Mouse (Mus musculus): ENCODE data around the gene Btbd9.

Btbd9 gene

GRCm38 (mm10) chr17:30549899-30550773 lies 26.2 kb downstream of the Btbd9 start:
- POLR2A ChIA-PET, result interaction anchor here (0.6 to 7.2 kb wide), 18 partner anchors 8 to 660 kb away, joined by 3 to 33 read pairs (median 4); partner anchors contain the start of gene Btbd9 (in 1 of the 4)

GRCm38 (mm10) chr17:30539098-30539497 lies 37.2 kb downstream of the Btbd9 start:
- CTCF ChIA-PET, result interaction anchor here in 1 of 4 experiments (1.5 to 3.2 kb wide), 2 partner anchors 20 to 280 kb away, joined by 8 to 12 read pairs; no protein-coding TSS in a partner anchor
- POLR2A ChIA-PET, result interaction anchor here in 2 of 4 experiments (0.5 to 1.4 kb wide), 5 partner anchors 9 to 1443 kb away, joined by 3 to 5 read pairs (median 4); no protein-coding TSS in a partner anchor

More at GRCm38 (mm10) chr17:30549899-30550773, 26.2 kb downstream of the Btbd9 start:
- CTCF ChIA-PET, result interaction anchor here (0.5 to 3.1 kb wide), 19 partner anchors 9 to 706 kb away, joined by 3 to 26 read pairs (median 5); no protein-coding TSS in a partner anchor

GRCm38 (mm10) chr17:30536651-30537050 lies 39.6 kb downstream of the Btbd9 start:
- ChIA-PET CTCF (interaction anchor here in 2 of 4 experiments (0.6 to 3.2 kb wide), 6 partner anchors 13 to 266 kb away, joined by 3 to 12 read pairs (median 3); no protein-coding TSS in a partner anchor), POLR2A (interaction anchor here in 1 of 4 experiments (0.6 to 1.7 kb wide), 3 partner anchors 8 to 76 kb away, joined by 3 to 5 read pairs (median 3); no protein-coding TSS in a partner anchor)

GRCm38 (mm10) chr17:30533098-30533497 lies 43.2 kb downstream of the Btbd9 start:
- POLR2A ChIA-PET, result interaction anchor here in 1 of 4 experiments (0.7 to 6.1 kb wide), 5 partner anchors 10 to 74 kb away, joined by 3 to 20 read pairs (median 3); no protein-coding TSS in a partner anchor

GRCm38 (mm10) chr17:30530542-30530940 lies 45.7 kb downstream of the Btbd9 start:
- ChIA-PET CTCF (interaction anchor here in 2 of 4 experiments (0.7 to 1.2 kb wide), 3 partner anchors 29 to 207 kb away, joined by 3 read pairs; no protein-coding TSS in a partner anchor), POLR2A (interaction anchor here in 1 of 4 experiments (0.9 to 6.1 kb wide), 2 partner anchors 11 to 19 kb away, joined by 3 to 20 read pairs; no protein-coding TSS in a partner anchor)

More at GRCm38 (mm10) chr17:30533098-30533497, 43.2 kb downstream of the Btbd9 start:
- CTCF ChIA-PET, result interaction anchor here in 3 of 4 experiments (0.6 to 0.8 kb wide), 5 partner anchors 36 to 336 kb away, joined by 3 to 7 read pairs (median 3); no protein-coding TSS in a partner anchor

- ChIA-PET CTCF (interaction anchor here in 2 of 4 experiments (0.8 to 1.2 kb wide), 2 partner anchors 29 to 208 kb away, joined by 3 read pairs; no protein-coding TSS in a partner anchor), POLR2A (interaction anchor here in 1 of 4 experiments (0.9 to 6.1 kb wide), 4 partner anchors 8 to 72 kb away, joined by 3 to 20 read pairs (median 3); no protein-coding TSS in a partner anchor)
Observed at GRCm38 (mm10) chr17:30529632-30530541, 46.4 kb downstream of the Btbd9 start.

- ChIA-PET POLR2A (interaction anchor here in 1 of 4 experiments (0.6 to 0.8 kb wide), 2 partner anchors 33 to 133 kb away, joined by 3 to 5 read pairs; no protein-coding TSS in a partner anchor), CTCF (interaction anchor here in 2 of 4 experiments (0.6 to 1.0 kb wide), 3 partner anchors 16 to 465 kb away, joined by 3 to 6 read pairs (median 3); no protein-coding TSS in a partner anchor)
Observed at GRCm38 (mm10) chr17:30525405-30526295, 50.6 kb downstream of the Btbd9 start.

- CTCF ChIA-PET, result interaction anchor here in 2 of 4 experiments (0.7 to 1.2 kb wide), 3 partner anchors 14 to 1841 kb away, joined by 3 read pairs; no protein-coding TSS in a partner anchor
- POLR2A ChIA-PET, result no interaction called here
Observed at GRCm38 (mm10) chr17:30524451-30524850, 51.8 kb downstream of the Btbd9 start.

- ChIA-PET CTCF (interaction anchor here in 1 of 4 experiments (0.8 to 1.2 kb wide), 2 partner anchors 130 to 204 kb away, joined by 3 read pairs; no protein-coding TSS in a partner anchor), POLR2A (interaction anchor here in 1 of 4 experiments (0.8 kb wide), 1 partner anchor 9 kb away, joined by 3 read pairs; no protein-coding TSS in a partner anchor)
Observed at GRCm38 (mm10) chr17:30523783-30524182, 52.5 kb downstream of the Btbd9 start.

GRCm38 (mm10) chr17:30522406-30523078 lies 53.7 kb downstream of the Btbd9 start:
- ChIA-PET POLR2A (interaction anchor here in 2 of 4 experiments (0.5 to 1.0 kb wide), 5 partner anchors 10 to 159 kb away, joined by 3 to 6 read pairs (median 4); no protein-coding TSS in a partner anchor), CTCF (interaction anchor here in 1 of 4 experiments (0.7 to 1.6 kb wide), 3 partner anchors 9 to 352 kb away, joined by 3 to 4 read pairs (median 3); no protein-coding TSS in a partner anchor)

- POLR2A ChIA-PET, result interaction anchor here in 2 of 4 experiments (0.6 to 3.6 kb wide), 5 partner anchors 14 to 702 kb away, joined by 3 to 20 read pairs (median 3); no protein-coding TSS in a partner anchor
- CTCF ChIA-PET, result interaction anchor here in 2 of 4 experiments (0.6 to 1.2 kb wide), 2 partner anchors 9 to 209 kb away, joined by 3 read pairs; no protein-coding TSS in a partner anchor
Observed at GRCm38 (mm10) chr17:30519172-30519512, 57.1 kb downstream of the Btbd9 start.

- CTCF ChIA-PET, result interaction anchor here in 2 of 4 experiments (0.6 to 1.2 kb wide), 3 partner anchors 8 to 209 kb away, joined by 3 to 7 read pairs (median 3); no protein-coding TSS in a partner anchor
- POLR2A ChIA-PET, result interaction anchor here in 2 of 4 experiments (0.6 to 3.6 kb wide), 5 partner anchors 15 to 701 kb away, joined by 3 to 20 read pairs (median 3); no protein-coding TSS in a partner anchor
Observed at GRCm38 (mm10) chr17:30518431-30519171, 57.7 kb downstream of the Btbd9 start.

GRCm38 (mm10) chr17:30516580-30517340 lies 59.5 kb downstream of the Btbd9 start:
- CTCF ChIA-PET, result no interaction called here
- POLR2A ChIA-PET, result interaction anchor here in 1 of 4 experiments (0.6 to 1.2 kb wide), 3 partner anchors 24 to 208 kb away, joined by 3 to 4 read pairs (median 3); no protein-coding TSS in a partner anchor

GRCm38 (mm10) chr17:30515401-30515800 lies 60.9 kb downstream of the Btbd9 start:
- CTCF ChIA-PET, result no interaction called here
- POLR2A ChIA-PET, result no interaction called here

All from embryonic stem cell, embryonic (primary cell).